Mouse (Mus musculus): ENCODE results near the gene Jph3. TPM values are rescaled to one million over a fixed set of nuclear protein-coding genes. Genes with fewer than 3 reads are reported as not detected.

The Jph3 gene
- total RNA-seq, 2 experiments from 2014 or later = not detected

DNA sequence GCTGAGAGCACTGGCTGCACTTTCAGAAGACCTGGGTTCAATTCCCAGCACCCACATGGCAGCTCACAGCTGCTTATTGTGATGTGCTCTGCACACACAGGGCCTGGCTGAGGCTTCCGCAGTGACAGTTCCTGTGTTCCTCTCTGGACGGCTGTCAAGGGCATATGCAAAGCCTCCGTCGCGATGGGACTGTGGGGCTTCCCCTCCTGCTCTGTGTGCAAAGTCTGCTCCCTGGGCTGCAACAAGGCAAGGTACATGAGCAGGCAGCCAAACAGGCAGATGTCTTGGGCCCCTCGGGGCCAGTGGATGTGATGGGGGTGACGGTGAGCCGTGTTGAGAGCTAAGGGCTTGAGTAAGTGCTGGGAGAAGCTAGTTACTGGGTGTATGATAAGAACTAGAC is 59.4 kb downstream of the Jph3 start:
- DNase-seq = no peak

DNA sequence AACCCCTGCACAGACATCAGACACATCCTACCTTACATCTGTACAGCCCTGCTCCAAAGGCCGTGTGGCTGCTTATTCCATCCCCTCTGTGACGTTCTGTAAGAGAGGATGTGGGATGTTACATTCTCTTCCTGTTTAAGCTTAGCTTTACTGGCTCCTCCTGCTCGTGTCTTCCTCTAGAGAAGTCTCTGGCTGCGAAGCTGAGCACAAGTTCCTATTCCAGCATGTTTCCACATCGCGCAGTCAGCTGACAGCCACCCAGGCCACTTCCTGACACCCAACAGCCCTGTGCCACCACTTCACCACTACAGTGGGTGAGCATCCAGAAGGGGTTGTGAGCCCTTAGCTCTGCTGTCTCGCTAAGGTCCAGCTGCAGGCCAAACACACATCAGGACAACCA is 62.7 kb downstream of the Jph3 start:
- DNase-seq = no peak

DNA sequence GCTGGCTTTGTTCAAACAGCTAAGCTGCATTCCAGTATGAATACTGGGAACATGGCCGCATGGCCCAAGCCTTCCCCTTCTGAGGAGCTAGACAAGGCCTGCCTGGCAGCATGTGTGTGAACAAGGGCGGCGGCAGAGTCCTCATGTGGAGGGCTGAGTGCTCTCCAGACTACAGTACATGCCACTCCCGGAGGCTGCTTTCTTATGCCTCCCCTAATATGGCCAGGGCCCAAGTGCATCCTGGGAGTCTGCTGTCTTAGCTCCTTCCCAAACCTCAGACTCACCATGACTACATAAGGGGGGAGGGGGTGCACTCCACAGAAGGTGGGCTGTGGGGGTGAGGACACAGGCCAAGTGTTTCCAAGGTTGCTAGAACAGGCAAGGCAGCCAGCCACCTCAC is 63.2 kb downstream of the Jph3 start:
- DNase-seq = no peak

DNA sequence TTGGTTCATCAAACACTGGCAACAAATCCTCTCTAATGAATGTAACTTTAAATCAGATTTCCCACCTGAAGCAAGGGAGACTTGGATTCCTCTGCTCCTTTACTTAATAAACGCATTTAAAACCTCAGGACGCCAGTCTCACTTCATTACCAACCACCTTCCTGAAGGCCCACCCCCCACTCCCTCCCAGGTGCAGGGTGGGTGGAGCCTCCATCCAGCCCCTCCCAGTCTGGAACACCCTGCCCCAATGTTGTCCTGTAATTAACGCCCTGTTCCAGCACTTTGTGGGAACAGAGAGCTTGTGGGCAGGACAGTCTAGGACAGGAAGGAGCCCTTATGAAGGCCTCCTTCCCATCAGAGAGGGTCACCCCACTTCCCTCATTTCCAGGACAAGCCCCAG is 64.7 kb downstream of the Jph3 start:
- no peak for DNase-seq

DNA sequence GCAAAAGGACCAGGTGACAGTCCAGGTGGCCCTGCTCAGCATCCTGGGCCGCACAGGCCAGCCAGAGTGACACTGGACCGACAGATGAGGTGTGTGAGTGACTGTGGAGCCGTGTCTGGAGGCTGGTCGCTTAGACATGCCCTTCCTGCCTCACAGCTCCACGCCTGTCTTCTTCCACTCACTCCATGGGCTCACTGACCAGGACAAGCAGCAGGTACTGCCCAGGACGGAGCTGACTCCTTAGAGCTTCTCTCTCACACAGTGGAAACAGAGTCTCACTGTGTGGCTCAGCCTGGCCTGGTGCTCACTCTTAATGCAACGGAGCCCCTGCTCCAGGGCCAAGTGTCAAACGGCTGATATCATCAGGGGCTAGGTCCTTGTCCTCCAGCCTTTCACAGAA is 66.0 kb downstream of the Jph3 start:
- no peak for DNase-seq

DNA sequence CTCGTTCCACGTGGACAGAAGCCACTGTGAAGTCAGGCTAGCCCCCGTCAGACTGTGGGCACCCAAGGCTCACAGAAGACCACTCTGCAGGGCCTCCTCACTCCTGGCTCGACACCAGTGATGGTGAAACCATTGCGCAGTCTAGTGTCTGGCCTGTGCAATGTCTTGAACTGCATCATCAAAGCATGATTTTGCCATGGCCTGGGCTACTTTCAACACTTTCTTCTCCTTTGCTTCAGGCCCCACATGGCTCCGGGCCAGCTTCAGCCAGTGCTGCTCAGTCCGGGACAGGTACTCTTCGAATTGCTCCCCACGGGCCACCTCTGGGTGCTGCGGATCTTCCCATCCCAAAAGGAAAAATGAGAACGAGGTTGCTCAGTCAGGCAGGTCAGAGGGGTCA is 67.0 kb downstream of the Jph3 start:
- DNase-seq = no peak

DNA sequence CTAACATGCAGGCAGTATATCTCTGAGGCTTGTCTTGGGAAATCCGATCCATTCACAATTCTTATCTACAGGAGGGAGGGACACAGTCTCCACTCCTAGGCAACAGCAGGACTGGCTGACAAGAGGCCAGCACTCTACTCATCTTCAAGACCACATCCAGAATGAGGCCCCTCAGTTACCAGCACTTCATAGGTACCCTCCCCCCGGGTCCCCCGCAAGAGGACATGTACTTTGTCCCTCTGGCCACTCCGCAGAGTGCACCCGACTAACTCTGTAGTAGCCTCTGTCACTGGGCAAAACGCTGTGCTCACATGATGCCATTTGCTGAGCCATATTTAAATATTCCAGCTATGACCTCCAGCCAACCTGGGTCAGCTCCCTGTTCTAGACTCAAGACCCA is 69.0 kb downstream of the Jph3 start:
- no peak for DNase-seq

DNA sequence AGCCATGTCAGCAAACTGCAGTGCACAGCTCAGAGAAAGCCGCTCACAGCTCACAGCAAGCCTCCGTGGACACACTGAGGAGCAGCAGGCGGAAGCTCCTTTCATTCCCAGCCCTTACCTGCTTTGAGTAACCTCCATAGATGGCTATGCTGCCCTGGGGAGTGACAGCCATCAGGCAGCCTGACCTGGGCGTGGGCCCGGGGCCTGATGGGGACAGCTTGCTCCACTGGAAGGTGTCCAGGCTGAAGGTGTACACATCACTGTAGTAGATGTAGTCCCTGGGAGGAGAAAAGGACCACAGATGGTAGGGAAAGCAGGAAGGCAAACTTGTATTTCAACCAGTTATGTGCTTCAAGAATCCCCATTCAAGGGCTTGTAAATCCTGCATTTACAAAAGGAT is 75.4 kb downstream of the Jph3 start:
- DNase-seq = no peak

DNA sequence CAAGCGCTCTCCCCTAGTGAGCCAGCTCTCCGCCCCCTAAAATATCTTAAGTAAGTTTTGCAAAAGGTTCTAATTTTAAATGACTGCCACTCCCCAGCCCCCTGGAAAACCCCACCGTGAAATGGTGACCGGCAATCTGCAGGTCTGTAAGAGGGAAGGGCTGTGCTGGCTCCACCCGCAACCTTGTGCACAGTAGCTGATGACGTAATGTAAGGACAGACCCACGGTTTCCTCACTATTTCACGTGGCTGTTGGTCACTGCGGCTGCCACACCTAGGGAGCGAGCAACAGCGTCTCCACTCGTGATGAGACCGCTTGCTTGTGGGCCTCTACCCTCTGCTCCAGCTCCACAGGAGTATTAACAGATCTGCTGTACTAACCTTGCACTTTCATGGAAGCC is 76.7 kb downstream of the Jph3 start:
- no peak for DNase-seq

DNA sequence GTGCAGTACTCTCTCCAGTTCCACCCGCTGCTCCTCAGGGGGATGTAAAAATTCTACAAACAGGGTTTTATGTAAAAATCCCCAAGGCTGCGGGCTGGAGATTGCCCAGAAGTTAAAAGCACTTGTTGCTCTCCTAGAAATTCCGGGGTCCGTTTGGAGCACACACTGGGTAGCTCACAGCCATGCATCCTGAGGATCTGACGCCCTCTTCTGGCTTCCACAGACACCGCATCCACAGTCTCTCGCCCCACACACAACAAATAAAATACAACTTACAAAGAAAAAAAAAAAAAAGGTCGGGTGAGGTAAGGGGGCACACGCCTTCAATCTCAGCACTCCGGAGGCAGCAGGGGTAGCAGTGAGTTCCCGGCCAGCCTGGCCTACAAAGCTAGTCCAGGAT is 78.6 kb downstream of the Jph3 start:
- no peak for DNase-seq

DNA sequence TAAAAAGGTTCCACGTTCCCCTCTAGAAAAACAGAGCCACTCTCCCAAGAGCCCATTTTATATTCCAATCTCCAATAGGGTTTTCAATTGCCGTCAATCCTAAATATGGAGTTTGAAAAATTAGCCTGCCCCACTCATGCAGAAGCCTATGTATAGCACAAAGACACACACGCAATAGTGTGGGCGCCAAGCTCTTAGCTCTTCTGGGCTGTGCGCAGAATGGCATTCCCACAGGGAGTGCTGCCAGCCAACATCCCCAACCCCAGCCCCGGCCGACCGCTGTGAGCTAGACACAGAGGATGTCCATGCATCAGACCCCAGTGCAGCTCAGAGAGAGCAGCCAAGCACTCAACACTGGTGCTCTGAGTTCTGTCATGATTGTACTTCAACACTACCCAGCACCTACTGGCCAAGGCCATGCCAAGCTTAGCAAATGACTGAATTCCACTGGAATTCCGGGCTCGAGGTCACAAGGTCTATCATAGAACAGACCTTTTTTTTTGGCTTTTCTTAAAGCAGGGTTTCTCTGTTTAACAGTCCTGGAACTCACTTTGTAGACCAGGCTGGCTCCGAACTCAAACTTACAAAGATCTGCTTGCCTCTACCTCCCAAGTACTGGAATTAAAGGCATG is 80.2 kb downstream of the Jph3 start:
- no peak for DNase-seq

DNA sequence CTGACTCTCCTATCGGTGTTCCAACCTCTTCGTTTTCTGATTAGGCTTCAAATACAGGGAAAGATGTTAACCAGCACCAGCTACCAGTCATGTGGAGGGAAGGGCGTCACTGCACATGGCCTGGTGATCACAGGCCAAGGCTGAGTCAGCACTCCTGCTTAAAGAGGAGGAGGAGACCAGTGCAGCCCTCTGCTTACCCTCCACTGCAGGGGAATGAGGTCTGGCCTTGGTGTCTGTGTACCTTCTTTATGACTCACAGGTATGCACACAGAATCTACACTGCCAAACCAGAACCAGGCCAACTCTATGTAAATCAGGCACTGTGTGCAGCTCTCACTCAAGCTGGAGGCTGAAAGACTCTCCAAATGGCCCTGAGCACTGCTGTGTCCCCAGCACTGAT is 82.1 kb downstream of the Jph3 start:
- no peak for DNase-seq

DNA sequence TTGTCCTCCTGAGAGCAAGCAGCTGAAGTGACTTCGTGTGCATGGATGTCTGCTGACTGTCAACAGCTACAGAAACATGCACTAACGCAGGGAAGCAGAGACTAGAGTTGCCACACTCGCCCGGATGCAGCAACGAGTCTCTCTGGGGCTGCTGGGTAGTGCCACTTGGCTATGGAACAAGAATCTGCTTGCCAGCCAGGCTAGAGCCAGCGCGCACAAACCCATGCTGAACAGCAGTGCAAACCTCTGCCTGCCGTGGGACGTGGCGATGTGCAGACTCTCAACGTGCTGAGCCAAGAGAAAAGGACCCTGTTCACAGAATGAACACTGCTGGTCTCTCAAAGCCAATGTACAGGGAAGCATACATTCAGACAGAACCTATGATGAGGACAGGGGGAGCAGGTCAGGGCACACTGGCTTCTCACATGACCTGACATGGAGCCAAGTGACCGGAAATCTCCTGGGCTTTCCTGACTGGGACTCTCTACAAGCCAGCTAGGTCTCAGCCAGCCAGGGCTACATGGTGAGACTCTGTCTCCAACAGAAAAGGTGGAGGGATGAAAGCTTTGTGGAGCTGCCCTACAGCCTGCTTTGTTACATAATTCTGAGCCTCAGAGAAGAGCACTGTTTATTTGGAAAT is 82.6 kb downstream of the Jph3 start:
- no peak for DNase-seq

DNA sequence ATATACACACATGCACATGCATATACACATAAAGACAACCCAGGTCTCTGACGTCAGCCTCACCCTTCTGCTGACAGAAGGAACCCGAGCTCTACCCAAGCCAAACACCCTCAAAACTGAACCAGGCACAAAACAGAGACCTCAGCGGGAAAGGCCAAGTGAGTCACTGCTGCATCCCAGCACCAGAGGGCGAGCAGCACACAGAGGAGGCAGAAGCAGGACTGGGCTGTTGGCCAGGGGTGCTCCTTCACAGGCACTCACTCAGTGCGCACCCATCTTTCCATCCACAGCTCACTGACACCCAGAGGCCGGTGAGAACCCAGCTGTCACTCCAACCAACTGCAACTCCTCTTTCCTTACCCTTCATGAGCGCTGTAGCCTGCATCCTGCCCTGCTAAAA is 88.8 kb downstream of the Jph3 start:
- DNase-seq = no peak

DNA sequence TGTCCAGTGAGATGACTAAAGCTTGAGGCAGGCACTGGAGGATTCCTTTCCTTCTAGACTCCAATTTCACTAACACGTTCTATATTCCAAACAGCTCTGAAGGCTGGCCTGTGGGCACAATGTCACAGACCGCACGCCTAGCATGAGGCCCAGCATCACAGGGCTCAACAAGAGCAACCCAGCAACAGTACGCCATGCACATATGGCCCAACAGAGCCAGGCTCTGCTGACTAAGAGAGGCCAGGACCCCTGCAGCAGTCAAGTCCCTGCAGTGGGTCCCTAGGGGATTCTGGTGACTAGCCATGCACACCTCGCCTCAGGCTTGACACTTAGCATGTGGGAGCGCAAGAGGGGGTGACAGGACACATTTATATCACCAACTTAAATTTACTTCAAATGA is 91.4 kb downstream of the Jph3 start:
- DNase-seq = no peak

DNA sequence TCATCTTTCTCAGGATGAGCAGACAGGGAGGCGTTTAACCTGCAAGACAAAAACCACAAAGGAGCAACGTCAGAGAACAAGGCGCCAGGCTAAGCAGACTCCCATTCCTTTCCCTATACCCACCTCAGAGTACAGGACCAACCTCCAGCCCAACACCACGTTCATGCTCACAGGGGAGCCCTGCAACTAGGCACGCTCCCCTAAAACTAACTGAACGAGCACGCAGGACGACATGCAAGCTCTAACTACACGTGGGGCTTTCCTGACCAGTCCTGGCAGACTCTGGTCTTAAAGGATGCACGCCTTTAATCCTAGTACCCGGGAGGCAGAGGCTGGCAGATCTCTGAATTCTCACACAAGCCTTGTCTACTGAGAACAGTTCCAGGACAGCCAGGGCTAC is 91.9 kb downstream of the Jph3 start:
- DNase-seq = no peak

DNA sequence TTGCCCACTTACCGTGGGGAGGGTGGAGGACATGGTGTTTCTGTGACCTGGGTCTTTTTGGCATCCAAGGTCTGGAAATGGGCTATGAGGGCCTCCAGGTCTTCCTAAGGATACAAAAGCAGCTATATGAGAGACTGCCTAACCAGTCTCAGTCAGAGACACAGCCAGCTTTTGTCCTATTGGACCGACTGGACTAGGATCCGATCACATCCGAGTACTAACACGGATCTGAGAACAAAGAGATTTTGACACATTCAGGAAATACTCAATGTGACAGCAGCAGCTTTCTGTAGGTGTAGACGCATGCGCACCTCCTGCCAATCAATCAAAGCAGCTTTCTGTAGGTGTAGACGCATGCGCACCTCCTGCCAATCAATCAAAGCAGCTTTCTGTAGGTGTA is 92.3 kb downstream of the Jph3 start:
- no peak for DNase-seq

DNA sequence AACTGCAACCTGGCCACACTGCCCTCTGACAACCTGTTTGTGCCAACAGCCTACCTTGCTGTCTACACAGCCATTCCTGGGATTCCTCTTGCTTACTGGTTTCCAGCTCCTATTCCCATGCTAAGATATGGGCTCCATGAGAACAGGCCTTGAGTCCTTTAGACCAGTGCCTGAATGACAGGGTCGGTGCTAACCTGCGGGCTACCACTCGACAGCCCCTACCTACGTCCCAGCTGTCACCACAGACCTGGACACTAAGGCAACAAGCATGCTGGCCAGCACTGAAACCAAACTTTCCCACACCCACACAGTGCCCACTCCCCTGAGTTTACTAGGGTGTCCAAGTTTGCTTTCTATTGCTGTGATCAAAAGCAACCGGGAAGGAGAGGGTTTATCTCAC is 98.3 kb downstream of the Jph3 start:
- no peak for DNase-seq

DNA sequence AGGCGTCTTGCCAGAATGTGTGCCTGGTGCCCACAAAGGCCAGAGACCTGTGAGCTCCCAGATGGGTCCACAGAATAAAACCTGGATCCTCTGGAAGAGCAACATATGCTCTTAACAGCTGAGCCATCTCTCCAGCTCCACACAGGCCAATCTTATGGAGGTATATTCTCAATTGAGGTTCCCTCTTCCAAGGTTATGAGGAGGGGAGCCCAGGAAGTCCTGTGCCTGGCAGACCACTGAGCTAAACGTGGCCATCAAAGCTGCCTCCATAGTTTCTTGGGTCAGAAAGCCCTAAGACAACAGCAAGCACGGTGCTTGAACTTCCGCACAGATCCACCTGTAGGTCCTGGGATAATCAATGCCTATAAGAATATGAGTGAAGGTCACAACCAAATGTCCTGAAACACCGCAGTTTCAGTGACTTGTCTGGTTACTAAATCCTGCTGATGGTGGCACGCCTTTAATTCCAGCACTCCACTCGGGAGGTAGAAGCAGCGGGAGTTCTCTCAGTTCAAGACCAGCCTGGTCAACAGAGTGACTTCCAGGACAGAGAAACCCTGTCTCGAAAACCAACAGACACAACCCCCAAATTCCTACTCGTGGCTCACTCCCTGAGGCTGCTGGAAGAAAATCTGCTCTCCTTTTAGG is 99.1 kb downstream of the Jph3 start:
- no peak for DNase-seq

DNA sequence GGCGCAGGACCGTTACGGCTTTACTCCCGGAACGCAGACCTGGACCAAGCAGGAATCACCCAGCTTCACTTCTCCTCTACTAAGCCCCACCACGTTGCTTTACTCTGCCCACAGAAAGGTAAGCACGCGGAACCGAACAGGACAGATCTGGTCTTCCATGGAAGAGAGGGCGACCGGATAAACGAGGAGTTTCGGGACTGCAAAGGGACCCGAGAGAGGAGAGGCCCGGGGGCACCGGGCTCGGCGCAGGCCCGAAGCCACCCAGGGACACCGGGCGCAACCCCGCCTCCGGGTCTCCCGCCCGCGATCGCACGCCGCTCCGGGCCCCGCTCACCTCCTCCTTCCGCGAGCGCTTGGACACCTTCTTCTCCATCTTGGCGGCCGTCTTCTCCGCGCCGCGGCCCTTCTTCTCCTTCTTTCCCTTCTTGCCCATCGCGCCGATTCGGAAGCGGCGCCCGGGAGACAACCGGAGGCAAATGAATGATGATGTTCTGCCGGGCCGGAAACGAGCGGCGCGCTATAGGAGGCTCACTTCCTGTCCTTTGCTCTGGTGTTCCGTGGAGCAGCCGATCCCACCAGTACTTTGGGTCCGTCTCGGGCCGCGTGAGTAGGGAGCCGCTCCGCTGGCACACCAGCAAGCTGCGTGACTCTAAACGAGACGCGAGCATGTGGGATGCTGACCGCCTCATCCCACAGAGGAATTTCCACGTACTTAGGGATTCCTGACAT is 99.8 kb downstream of the Jph3 start, which contains the start of gene Klhdc4:
Klhdc4 (minus strand) TSS at position 522 of the 729 bp plus-strand sequence.
- DNase-seq = peak; percentile 79

DNA sequence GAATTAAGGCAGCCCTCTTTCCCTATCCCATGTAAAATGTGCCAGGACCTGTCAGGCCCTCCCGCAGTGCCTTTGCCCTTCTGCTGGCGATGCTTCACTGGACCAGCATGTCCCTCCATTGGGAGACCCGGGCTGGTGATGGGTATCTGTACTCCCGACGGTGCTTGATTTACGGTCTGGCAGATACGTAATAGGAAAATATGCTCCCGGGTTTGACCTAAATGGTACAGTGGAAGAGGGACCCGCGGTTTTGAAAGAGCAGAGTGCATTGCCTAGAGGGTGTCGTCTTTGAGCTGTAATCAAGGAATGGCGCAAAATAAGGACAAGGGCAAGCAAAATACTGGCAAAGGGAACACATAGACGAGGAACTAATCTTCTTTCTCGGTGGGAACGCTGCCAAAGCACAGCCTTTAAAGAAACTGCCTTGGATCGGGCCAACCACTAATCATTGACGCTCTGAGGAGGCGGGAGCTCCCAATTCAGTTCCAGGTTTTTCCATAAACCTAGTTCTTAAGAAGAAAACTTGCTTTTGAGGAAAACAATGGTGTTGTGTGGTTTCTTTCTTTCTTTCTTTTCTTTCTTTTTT is 100.4 kb downstream of the Jph3 start:
- no peak for DNase-seq

DNA sequence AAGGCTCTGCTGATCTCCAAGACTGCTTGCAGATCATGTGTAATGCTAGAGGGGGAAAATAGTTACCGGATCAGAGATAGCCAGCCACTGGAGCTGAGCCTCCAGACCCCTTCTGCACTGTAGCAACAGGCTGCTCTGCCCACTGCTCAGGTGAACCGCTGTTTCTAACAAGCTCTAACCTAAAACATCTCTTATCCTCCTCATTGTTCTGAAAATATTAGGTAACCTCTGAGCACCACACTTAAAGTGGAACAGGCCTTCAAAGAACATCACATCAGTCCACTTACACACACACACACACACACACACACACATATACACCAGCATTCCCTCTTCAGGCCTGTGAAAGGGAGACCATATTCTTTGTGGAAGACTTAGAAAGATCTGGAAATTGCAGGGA is 102.6 kb downstream of the Jph3 start:
- no peak for DNase-seq

DNA sequence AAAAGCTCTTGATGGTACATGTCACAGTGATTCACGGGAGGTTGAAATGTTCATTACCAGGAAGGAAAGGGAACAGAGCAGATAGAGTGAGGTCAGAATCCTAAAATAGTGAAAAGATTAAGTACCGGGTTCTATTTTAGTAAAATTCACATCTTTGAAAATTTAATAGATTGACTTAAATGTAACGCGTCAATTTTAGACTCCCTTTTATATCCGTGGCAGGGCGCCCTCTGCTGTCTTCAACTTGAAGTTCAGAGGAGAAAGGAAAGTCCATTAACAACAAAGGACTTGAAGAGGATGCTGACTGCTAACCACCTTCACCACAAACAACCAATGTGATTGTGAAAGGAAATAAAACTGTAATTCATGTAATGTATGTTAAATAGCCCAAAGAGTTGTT is 103.1 kb downstream of the Jph3 start:
- DNase-seq = no peak
